Mouse (Mus musculus): ENCODE data around the gene Elp4.

Elp4 gene

GRCm38 (mm10) chr2:105671116-105671797 is 233.1 kb downstream of the Elp4 start:
- no peak for DNase-seq (ENCODE audit: low read depth, low spot score)

- no peak for DNase-seq (ENCODE audit: low read depth, low spot score)
These were observed 233.7 kb downstream of the Elp4 start for GRCm38 (mm10) chr2:105670731-105671095.

- DNase-seq (ENCODE audit: low read depth, low spot score), result no peak
These were observed 234.3 kb downstream of the Elp4 start for GRCm38 (mm10) chr2:105669881-105670730.

- DNase-seq (ENCODE audit: low read depth, low spot score), result no peak
These were observed 234.9 kb downstream of the Elp4 start for GRCm38 (mm10) chr2:105669371-105669861.

GRCm38 (mm10) chr2:105668271-105669270 is 235.8 kb downstream of the Elp4 start, which contains the start of gene Pax6:
Gene Pax6 (plus strand): TSS chr2:105668900.
- no peak for DNase-seq (ENCODE audit: low read depth, low spot score)

- no peak for DNase-seq (ENCODE audit: low read depth, low spot score)
These were observed 236.8 kb downstream of the Elp4 start for GRCm38 (mm10) chr2:105667626-105667950.

GRCm38 (mm10) chr2:105666763-105667625 is 237.4 kb downstream of the Elp4 start:
- DNase-seq (ENCODE audit: low read depth, low spot score), result no peak

- DNase-seq (ENCODE audit: low read depth, low spot score), result no peak
These were observed 238.0 kb downstream of the Elp4 start for GRCm38 (mm10) chr2:105666331-105666730.

- DNase-seq (ENCODE audit: low read depth, low spot score), result no peak
These were observed 238.7 kb downstream of the Elp4 start for GRCm38 (mm10) chr2:105665491-105666250.

GRCm38 (mm10) chr2:105664996-105665395 is 239.4 kb downstream of the Elp4 start:
- no peak for DNase-seq (ENCODE audit: low read depth, low spot score)

- no peak for DNase-seq (ENCODE audit: low read depth, low spot score)
These were observed 241.3 kb downstream of the Elp4 start for GRCm38 (mm10) chr2:105663101-105663511.

- DNase-seq (ENCODE audit: low read depth, low spot score), result no peak
These were observed 241.8 kb downstream of the Elp4 start for GRCm38 (mm10) chr2:105662606-105663005.

- no peak for DNase-seq (ENCODE audit: low read depth, low spot score)
These were observed 242.2 kb downstream of the Elp4 start for GRCm38 (mm10) chr2:105662121-105662520.

- DNase-seq (ENCODE audit: low read depth, low spot score), result no peak
These were observed 242.7 kb downstream of the Elp4 start for GRCm38 (mm10) chr2:105661623-105662066.

GRCm38 (mm10) chr2:105660874-105661622 is 243.3 kb downstream of the Elp4 start:
- no peak for DNase-seq (ENCODE audit: low read depth, low spot score)

- no peak for DNase-seq (ENCODE audit: low read depth, low spot score)
These were observed 244.2 kb downstream of the Elp4 start for GRCm38 (mm10) chr2:105659926-105660873.

GRCm38 (mm10) chr2:105659350-105659749 is 245.0 kb downstream of the Elp4 start:
- DNase-seq (ENCODE audit: low read depth, low spot score), result no peak

GRCm38 (mm10) chr2:105656456-105656855 is 247.9 kb downstream of the Elp4 start:
- DNase-seq (ENCODE audit: low read depth, low spot score), result no peak

Data from A20 (cell line).